Mouse (Mus musculus) gastrocnemius, postnatal 36 days (tissue): ENCODE data around the gene Slc35e4. TPM values are rescaled to one million over a fixed set of nuclear protein-coding genes. Genes with fewer than 3 reads are reported as not detected.
A peak's percentile ranks its signal among the peaks of the same experiment; 100 is the strongest.

Experiments
- DNase-seq, 2 experiments: peaks; one replicate each; pipeline ENCODE4 v3.0.0; 2022
- intact Hi-C: fragments of 180-260 bp; cut with DNase I; formaldehyde crosslinking; loops from one replicate; pipeline ENCODE4 v1.15.1; 2025
- total RNA-seq, 2 experiments: library from RNA; stranded (reverse); gene quantifications; 2 replicates each; pipeline ENCODE4 v1.2.3; 2021

Gene Slc35e4
- total RNA-seq, 2 experiments from 2014 or later, result 20.4 to 21.2 TPM

DNA sequence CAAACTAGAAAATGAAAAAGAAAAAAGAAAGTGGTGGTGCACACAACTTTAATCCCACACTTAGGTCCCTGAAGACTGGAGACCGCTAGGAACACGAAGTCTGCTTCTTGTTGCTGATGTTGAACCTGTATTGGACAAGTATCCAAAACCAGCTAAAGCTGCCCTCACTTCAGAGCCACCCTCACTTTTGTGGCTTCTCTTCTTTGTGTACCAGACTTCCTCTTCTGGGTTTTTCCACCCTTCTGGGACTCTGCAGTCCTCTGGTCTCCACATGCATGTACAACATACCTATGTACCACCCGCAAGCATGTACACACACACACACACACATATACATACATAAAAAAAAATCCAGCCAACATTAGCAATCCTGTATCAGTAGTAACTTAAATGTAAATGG is 30.8 kb downstream of the Slc35e4 start:
- intact Hi-C loops, result loop anchor here (2.0 to 5.0 kb wide), 2 partner anchors 31 to 76 kb away; partner anchors contain the start of gene Slc35e4

DNA sequence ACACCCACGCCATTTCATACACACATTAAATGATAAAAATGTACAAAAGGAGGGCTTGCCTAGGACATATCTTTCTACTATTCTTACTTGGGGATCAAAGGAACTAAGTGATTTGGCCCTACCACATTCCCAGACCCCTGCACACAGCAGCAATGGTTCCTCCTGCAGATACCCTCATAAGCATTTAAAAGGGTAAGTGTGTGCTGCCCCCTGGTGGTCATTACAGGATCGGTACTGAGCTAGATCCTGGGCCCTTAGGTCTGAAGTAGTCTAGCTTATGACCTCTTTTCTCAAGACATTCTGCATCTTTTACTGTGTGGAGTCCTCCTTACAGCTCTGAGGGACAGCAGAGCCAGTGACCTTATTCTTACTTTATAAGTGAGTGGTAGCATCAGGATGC is 34.6 kb downstream of the Slc35e4 start:
- intact Hi-C loops, result loop anchor here (5.0 kb wide), 1 partner anchor 73 kb away; no protein-coding TSS in a partner anchor
- DNase-seq, result peak; percentile 50 to 66

More for the DNA sequence above, 30.8 kb downstream of the Slc35e4 start:
- no peak for DNase-seq

DNA sequence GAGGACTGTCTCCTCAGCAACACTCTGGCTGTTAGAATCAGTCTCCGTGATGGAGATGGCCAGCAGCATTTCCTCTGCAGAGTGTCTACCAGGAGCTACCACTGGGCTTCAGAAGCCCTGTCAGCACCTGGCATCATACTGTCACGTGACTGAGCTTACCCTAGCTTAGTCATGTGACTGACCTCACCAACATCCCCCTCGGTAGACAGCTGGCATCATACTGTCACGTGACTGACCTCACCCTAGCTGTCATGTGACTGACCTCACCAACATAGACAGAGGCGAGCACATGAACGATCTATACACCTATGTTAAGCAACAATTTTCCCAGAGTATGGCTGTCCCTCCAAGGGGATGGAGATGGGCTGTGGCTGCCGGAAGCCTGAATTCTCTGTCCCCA is 35.8 kb downstream of the Slc35e4 start:
- no peak for DNase-seq
- intact Hi-C loops, result no loop called here

DNA sequence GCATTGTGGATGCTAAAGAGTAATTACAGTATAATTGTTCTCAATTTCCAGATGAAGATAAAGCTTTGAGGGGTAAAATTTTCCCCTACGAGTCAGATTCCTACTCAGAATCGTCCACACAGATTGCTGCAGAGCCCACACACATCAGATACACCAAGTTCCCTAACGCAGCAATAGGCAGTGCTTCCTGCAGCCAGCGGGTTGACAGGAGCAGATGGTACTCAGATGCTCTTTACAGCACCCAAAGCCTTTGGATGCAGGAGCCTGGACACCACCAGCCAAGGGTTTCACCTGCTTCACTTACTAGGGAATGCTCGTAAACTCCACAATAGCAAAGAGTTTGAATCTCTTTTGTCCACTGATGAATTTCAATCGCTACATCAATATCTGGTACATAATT is 38.0 kb downstream of the Slc35e4 start:
- intact Hi-C loops, result no loop called here
- DNase-seq, result no peak

- DNase-seq, result no peak
- intact Hi-C loops, result no loop called here
Observed at GRCm38 (mm10) chr11:3864343-3864742, 50.1 kb downstream of the Slc35e4 start.

DNA sequence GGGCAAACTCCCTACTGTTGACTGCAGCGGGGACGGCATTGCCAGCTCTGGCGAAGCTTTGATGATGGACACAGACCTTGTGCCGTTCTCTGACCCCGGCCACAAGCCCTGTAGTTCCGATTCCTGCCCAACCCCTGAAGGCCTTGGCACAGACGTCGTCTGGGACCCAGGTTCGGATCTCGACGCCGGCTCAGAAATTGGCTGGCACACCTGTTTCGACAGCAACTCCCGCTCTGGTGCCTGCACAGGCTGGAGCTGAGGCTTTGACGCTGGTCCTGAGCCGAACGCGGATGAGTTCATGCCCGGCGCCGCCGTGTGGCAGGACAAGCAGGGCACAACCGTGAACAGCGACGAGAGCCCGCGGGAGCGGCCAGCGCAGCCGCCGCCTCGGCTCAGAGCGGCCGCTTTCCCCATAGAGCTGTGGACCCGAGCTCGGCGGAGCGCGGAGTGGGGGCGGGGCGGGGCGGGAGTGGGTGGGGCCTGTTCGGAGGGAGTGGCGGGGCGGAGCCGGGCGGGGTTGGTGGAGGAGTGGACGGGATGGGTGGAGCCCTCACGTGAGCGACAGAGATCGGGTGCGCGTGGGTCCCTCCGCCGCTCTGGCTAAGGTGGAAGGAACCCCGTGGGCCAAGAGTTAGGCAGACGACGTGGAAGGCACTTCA is 50.9 kb downstream of the Slc35e4 start, which contains the start of gene Osbp2:
Osbp2 (minus strand) TSS at position 450 of the 659 bp plus-strand sequence.
- peak; percentile 44 to 60 for DNase-seq
- intact Hi-C loops, result no loop called here

- intact Hi-C loops, result no loop called here
- DNase-seq, result no peak
Observed at GRCm38 (mm10) chr11:3862661-3863453, 51.6 kb downstream of the Slc35e4 start.

DNA sequence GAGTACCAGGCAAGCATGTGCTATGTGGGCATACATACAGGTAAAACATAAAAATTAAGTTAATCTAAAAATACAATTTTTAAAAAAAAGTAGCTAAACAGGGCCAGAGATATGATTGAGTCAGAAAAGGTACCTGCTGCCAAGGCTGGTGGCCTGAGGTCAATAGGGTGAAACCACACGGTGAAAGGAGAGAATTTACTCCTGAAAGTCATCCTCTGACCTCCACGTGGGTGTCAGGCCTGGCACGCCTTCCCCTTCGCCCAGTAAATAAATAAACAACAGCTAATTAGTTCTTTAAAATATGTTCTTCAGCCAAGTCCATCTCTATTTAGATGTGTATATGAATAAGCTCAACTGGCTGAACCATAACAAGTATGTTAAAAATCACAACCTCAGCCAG is 54.1 kb downstream of the Slc35e4 start:
- no peak for DNase-seq
- intact Hi-C loops, result no loop called here

GRCm38 (mm10) chr11:3859778-3860177 is 54.7 kb downstream of the Slc35e4 start:
- intact Hi-C loops, result no loop called here
- no peak for DNase-seq

GRCm38 (mm10) chr11:3857902-3858301 is 56.6 kb downstream of the Slc35e4 start:
- no peak for DNase-seq
- intact Hi-C loops, result no loop called here

Other genes starting within 250 kb of the Slc35e4 start
- under 1 TPM; 0.30 to 0.66 TPM for gene Osbp2, start 50.8 kb downstream of the Slc35e4 start, total RNA-seq
- gene 4921536K21Rik, start 19.6 kb downstream of the Slc35e4 start, total RNA-seq, result under 1 TPM; 0.10 to 0.13 TPM
- 10 to 100 TPM in 1 of 2 experiments, 1 to 10 TPM in 1; 5.9 to 11.4 TPM for gene Dusp18, start 19.4 kb downstream of the Slc35e4 start, total RNA-seq
- gene Tcn2, start 17.5 kb upstream of the Slc35e4 start, total RNA-seq, result 10 to 100 TPM; 15.3 to 15.5 TPM
- 10 to 100 TPM; 31.3 to 35.5 TPM for gene Pes1, start 49.3 kb upstream of the Slc35e4 start, total RNA-seq
- not detected for gene 4930556J24Rik, start 62.1 kb upstream of the Slc35e4 start, total RNA-seq
- gene Gal3st1, start 69.0 kb upstream of the Slc35e4 start, total RNA-seq, result under 1 TPM; 0.26 to 0.42 TPM
- not detected for gene Sec14l4, start 116.8 kb upstream of the Slc35e4 start, total RNA-seq
- gene Sec14l3, start 150.2 kb upstream of the Slc35e4 start, total RNA-seq, result not detected
- gene Mtfp1, start 180.8 kb upstream of the Slc35e4 start, total RNA-seq, result 10 to 100 TPM; 52.1 to 53.4 TPM
- gene Sec14l2, start 208.8 kb upstream of the Slc35e4 start, total RNA-seq, result under 1 TPM; 0.33 to 0.42 TPM
- gene Rnf215, start 220.5 kb upstream of the Slc35e4 start, total RNA-seq, result 1 to 10 TPM; 4.4 to 5.5 TPM
- 1 to 10 TPM; 2.6 to 2.8 TPM for gene Ccdc157, start 245.6 kb upstream of the Slc35e4 start, total RNA-seq
- gene Sf3a1, start 245.7 kb upstream of the Slc35e4 start, total RNA-seq, result 10 to 100 TPM; 16.2 to 17.0 TPM